Mouse (Mus musculus): ENCODE data around the gene Tmem238l. TPM values are rescaled to one million over a fixed set of nuclear protein-coding genes. Genes with fewer than 3 reads are reported as not detected.

The Tmem238l gene
- not detected in 2 replicates for polyA plus RNA-seq (2015; fragmentation: Nextera tagmentation; extraction: Ambion mirVana)

- no peak for ATAC-seq
- no peaks in the 10 kb centered on the region for H3K27me3 ChIP-seq (ENCODE audit: control insufficient read depth, insufficient read depth, low read depth, low read length)
- H3K36me3 ChIP-seq (ENCODE audit: control insufficient read depth, insufficient read depth, low read length): no peaks in the 10 kb centered on the region
- 81% methylated on average over 9 of the region's 9 CpGs for WGBS
- no peaks in the 10 kb centered on the region for H3K4me1 ChIP-seq (ENCODE audit: control insufficient read depth, insufficient read depth, low read length)
- no peak within 1 kb of the TSS for H3K9ac ChIP-seq (ENCODE audit: low read depth, low read length)
- H3K9me3 ChIP-seq (replicated peaks; ENCODE audit: control insufficient read depth, low read length, poor library complexity, severe bottlenecking): no peaks in the 10 kb centered on the region
- no peak within 1 kb of the TSS for H3K4me2 ChIP-seq (ENCODE audit: low read length)
- H3K27ac ChIP-seq (ENCODE audit: low read length): no peak within 1 kb of the TSS
- no peak within 1 kb of the TSS for H3K4me3 ChIP-seq (ENCODE audit: low read depth, low read length)
Observed at GRCm38 (mm10) chr11:66956303-66956702, at the start of gene Tmem238l. Gene Tmem238l (plus strand): TSS chr11:66956638.

GRCm38 (mm10) chr11:66911811-66912210 lies 44.6 kb upstream of the Tmem238l start, which contains the start of gene Pirt:
Gene Pirt (plus strand): TSS chr11:66911981.
- Histone ChIP-seq H3K4me2 (ENCODE audit: low read length) (no peak within 1 kb of the TSS), H3K4me3 (ENCODE audit: low read depth, low read length) (no peak within 1 kb of the TSS), H3K9ac (ENCODE audit: low read depth, low read length) (no peak within 1 kb of the TSS), H3K27me3 (ENCODE audit: control insufficient read depth, insufficient read depth, low read depth, low read length) (no peaks in the 10 kb centered on the region), H3K27ac (ENCODE audit: low read length) (no peak within 1 kb of the TSS), H3K36me3 (ENCODE audit: control insufficient read depth, insufficient read depth, low read length) (no peaks in the 10 kb centered on the region), H3K9me3 (replicated peaks; ENCODE audit: control insufficient read depth, low read length, poor library complexity, severe bottlenecking) (no peaks in the 10 kb centered on the region), H3K4me1 (ENCODE audit: control insufficient read depth, insufficient read depth, low read length) (no peaks in the 10 kb centered on the region)
- WGBS: 53% methylated on average over 10 of the region's 10 CpGs
- ATAC-seq: no peak

- H3K27me3 ChIP-seq (ENCODE audit: control insufficient read depth, insufficient read depth, low read depth, low read length): no peaks in the 10 kb centered on the region
- WGBS: 66% methylated on average over 17 of the region's 17 CpGs
Observed at GRCm38 (mm10) chr11:66912531-66913458, 43.6 kb upstream of the Tmem238l start.

GRCm38 (mm10) chr11:66914249-66914648 lies 42.2 kb upstream of the Tmem238l start:
- WGBS: 25% methylated on average over 3 of the region's 3 CpGs
- no peaks in the 10 kb centered on the region for H3K36me3 ChIP-seq (ENCODE audit: control insufficient read depth, insufficient read depth, low read length)
- H3K4me3 ChIP-seq (ENCODE audit: low read depth, low read length): no peak overlapping the region
- no peak overlapping the region for H3K9ac ChIP-seq (ENCODE audit: low read depth, low read length)
- H3K4me1 ChIP-seq (ENCODE audit: control insufficient read depth, insufficient read depth, low read length): no peaks in the 10 kb centered on the region
- ATAC-seq: no peak
- H3K4me2 ChIP-seq (ENCODE audit: low read length): no peak overlapping the region
- no peaks in the 10 kb centered on the region for H3K9me3 ChIP-seq (replicated peaks; ENCODE audit: control insufficient read depth, low read length, poor library complexity, severe bottlenecking)
- no peak overlapping the region for H3K27ac ChIP-seq (ENCODE audit: low read length)
- no peaks in the 10 kb centered on the region for H3K27me3 ChIP-seq (ENCODE audit: control insufficient read depth, insufficient read depth, low read depth, low read length)

More at GRCm38 (mm10) chr11:66912531-66913458, 43.6 kb upstream of the Tmem238l start:
- Histone ChIP-seq H3K27ac (ENCODE audit: low read length) (no peak overlapping the region), H3K4me1 (ENCODE audit: control insufficient read depth, insufficient read depth, low read length) (no peaks in the 10 kb centered on the region), H3K36me3 (ENCODE audit: control insufficient read depth, insufficient read depth, low read length) (no peaks in the 10 kb centered on the region), H3K4me3 (ENCODE audit: low read depth, low read length) (no peak overlapping the region), H3K9me3 (replicated peaks; ENCODE audit: control insufficient read depth, low read length, poor library complexity, severe bottlenecking) (no peaks in the 10 kb centered on the region), H3K4me2 (ENCODE audit: low read length) (no peak overlapping the region), H3K9ac (ENCODE audit: low read depth, low read length) (no peak overlapping the region)
- ATAC-seq: no peak

- H3K4me1 ChIP-seq (ENCODE audit: control insufficient read depth, insufficient read depth, low read length): 0 out of 2 replicates have a peak, but pooled peaks cover 4% of the 10 kb centered on the region
- 75% methylated on average over 2 of the region's 2 CpGs for WGBS
- no peak for ATAC-seq
- no peak overlapping the region for H3K9ac ChIP-seq (ENCODE audit: low read depth, low read length)
- H3K9me3 ChIP-seq (replicated peaks; ENCODE audit: control insufficient read depth, low read length, poor library complexity, severe bottlenecking): no peaks in the 10 kb centered on the region
- H3K27me3 ChIP-seq (ENCODE audit: control insufficient read depth, insufficient read depth, low read depth, low read length): no peaks in the 10 kb centered on the region
- H3K27ac ChIP-seq (ENCODE audit: low read length): no peak overlapping the region
- no peak overlapping the region for H3K4me3 ChIP-seq (ENCODE audit: low read depth, low read length)
- no peaks in the 10 kb centered on the region for H3K36me3 ChIP-seq (ENCODE audit: control insufficient read depth, insufficient read depth, low read length)
- H3K4me2 ChIP-seq (ENCODE audit: low read length): no peak overlapping the region
Observed at GRCm38 (mm10) chr11:66920012-66920411, 36.4 kb upstream of the Tmem238l start.

GRCm38 (mm10) chr11:66924095-66924823 lies 32.2 kb upstream of the Tmem238l start:
- WGBS: 83% methylated on average over 11 of the region's 11 CpGs
- no peaks in the 10 kb centered on the region for H3K9me3 ChIP-seq (replicated peaks; ENCODE audit: control insufficient read depth, low read length, poor library complexity, severe bottlenecking)
- H3K4me3 ChIP-seq (ENCODE audit: low read depth, low read length): no peak overlapping the region
- no peaks in the 10 kb centered on the region for H3K27me3 ChIP-seq (ENCODE audit: control insufficient read depth, insufficient read depth, low read depth, low read length)
- no peak overlapping the region for H3K9ac ChIP-seq (ENCODE audit: low read depth, low read length)
- no peaks in the 10 kb centered on the region for H3K36me3 ChIP-seq (ENCODE audit: control insufficient read depth, insufficient read depth, low read length)
- no peak overlapping the region for H3K4me2 ChIP-seq (ENCODE audit: low read length)
- no peak overlapping the region for H3K27ac ChIP-seq (ENCODE audit: low read length)
- ATAC-seq: no peak
- 0 out of 2 replicates have a peak, but pooled peaks cover 4% of the 10 kb centered on the region for H3K4me1 ChIP-seq (ENCODE audit: control insufficient read depth, insufficient read depth, low read length)

GRCm38 (mm10) chr11:66928311-66928710 lies 28.1 kb upstream of the Tmem238l start:
- no peak for ATAC-seq

GRCm38 (mm10) chr11:66932827-66933599 lies 23.4 kb upstream of the Tmem238l start:
- Histone ChIP-seq H3K9ac (ENCODE audit: low read depth, low read length) (no peak overlapping the region), H3K36me3 (ENCODE audit: control insufficient read depth, insufficient read depth, low read length) (no peaks in the 10 kb centered on the region), H3K4me3 (ENCODE audit: low read depth, low read length) (no peak overlapping the region), H3K27ac (ENCODE audit: low read length) (no peak overlapping the region), H3K4me2 (ENCODE audit: low read length) (no peak overlapping the region), H3K4me1 (ENCODE audit: control insufficient read depth, insufficient read depth, low read length) (no peaks in the 10 kb centered on the region), H3K9me3 (replicated peaks; ENCODE audit: control insufficient read depth, low read length, poor library complexity, severe bottlenecking) (no peaks in the 10 kb centered on the region), H3K27me3 (ENCODE audit: control insufficient read depth, insufficient read depth, low read depth, low read length) (no peaks in the 10 kb centered on the region)
- no peak for ATAC-seq
- WGBS: 62% methylated on average over 9 of the region's 9 CpGs

More at GRCm38 (mm10) chr11:66928311-66928710, 28.1 kb upstream of the Tmem238l start:
- no peaks in the 10 kb centered on the region for H3K27me3 ChIP-seq (ENCODE audit: control insufficient read depth, insufficient read depth, low read depth, low read length)
- no peak overlapping the region for H3K4me3 ChIP-seq (ENCODE audit: low read depth, low read length)
- H3K9me3 ChIP-seq (replicated peaks; ENCODE audit: control insufficient read depth, low read length, poor library complexity, severe bottlenecking): no peaks in the 10 kb centered on the region
- H3K9ac ChIP-seq (ENCODE audit: low read depth, low read length): no peak overlapping the region
- H3K36me3 ChIP-seq (ENCODE audit: control insufficient read depth, insufficient read depth, low read length): no peaks in the 10 kb centered on the region
- no peak overlapping the region for H3K4me2 ChIP-seq (ENCODE audit: low read length)
- 46% methylated on average over 3 of the region's 3 CpGs for WGBS
- H3K27ac ChIP-seq (ENCODE audit: low read length): no peak overlapping the region
- H3K4me1 ChIP-seq (ENCODE audit: control insufficient read depth, insufficient read depth, low read length): no peaks in the 10 kb centered on the region

Measured in midbrain, embryonic 16.5 days (tissue).